Comparison of ENCODE assay signal across 8 mouse cellular contexts in genomic region chr10:29362197-29362900, GRCm38 (mm10). TPM values are rescaled to one million over a fixed set of nuclear protein-coding genes. Genes with fewer than 3 reads are reported as not detected.
A peak's percentile ranks its signal among the peaks of the same experiment; 100 is the strongest.
DNase-seq lines count a peak whose midpoint lies in the region; ATAC-seq and TF ChIP-seq lines count a peak whose summit lies in the region.

Gene Rnf146 (minus strand): TSS chr10:29362442.

- no peak for TF ChIP-seq CTCF in cortical plate, adult 2 months (IDR thresholded peaks at IDR 0.05; ENCODE audit: extremely low read depth, insufficient read depth, low read length)

- H3K4me3 ChIP-seq in lung, embryonic 16.5 days (ENCODE audit: low read length), result peak within 1 kb of the TSS; percentile 91
- peak within 1 kb of the TSS; percentile 75 for H3K4me3 ChIP-seq in cortical plate, adult 2 months (ENCODE audit: insufficient read depth, low read length)
- H3K4me3 ChIP-seq in heart, embryonic 14.5 days (ENCODE audit: control insufficient read depth in 1 of 2, insufficient read depth in 1 of 2, low read depth in 1 of 2, low read length in 2 of 2), result peak within 1 kb of the TSS; percentile 92 to 98

- H3K9me3 ChIP-seq in lung, embryonic 16.5 days (ENCODE audit: control insufficient read depth, low read length), result no peaks in the 10 kb centered on the region
- H3K9me3 ChIP-seq in heart, embryonic 14.5 days (ENCODE audit: control insufficient read depth, low read length), result no peaks in the 10 kb centered on the region

- peak within 1 kb of the TSS; percentile 76 for H3K4me2 ChIP-seq in lung, embryonic 16.5 days (ENCODE audit: low read depth, low read length)
- peak within 1 kb of the TSS; percentile 75 for H3K4me2 ChIP-seq in heart, embryonic 14.5 days (ENCODE audit: low read length)

- no peak; the same call in 1 of the 2 replicates for ATAC-seq in lung, embryonic 16.5 days (ENCODE audit: low read depth)
- no peak for ATAC-seq in heart, embryonic 14.5 days (ENCODE audit: insufficient number of reproducible peaks, insufficient read depth, low FRiP score, low read depth)
- ATAC-seq in monocyte, adult 5-6 weeks (replicated peaks; ENCODE audit: insufficient number of reproducible peaks, low FRiP score, low TSS enrichment, poor library complexity, severe bottlenecking), result no peak; the same call in 1 of the 2 replicates

- 4% methylated on average over 15 of the region's 15 CpGs for WGBS in lung, embryonic 16.5 days
- WGBS in heart, embryonic 14.5 days, result 7% methylated on average over 15 of the region's 15 CpGs

- DNase-seq in lung, postnatal 4 days, result no peak
- DNase-seq in left cerebral cortex, postnatal 36 days (ENCODE audit: low spot score in 2 of 2), result no peak
- no peak for DNase-seq in yolk sac, embryonic 10.5 days (ENCODE audit: low spot score)
- DNase-seq in cerebellum, adult 9-10 months, result no peak

- intact Hi-C loops in left cerebral cortex, postnatal 36 days (cut with DNase I), result loop anchor here (5.0 to 10.0 kb wide), 4 partner anchors 50 to 1182 kb away; partner anchors contain the start of genes Echdc1 and Rspo3

- H3K27me3 ChIP-seq in lung, embryonic 16.5 days (ENCODE audit: control insufficient read depth, insufficient read depth, low read depth, low read length), result no peaks in the 10 kb centered on the region
- H3K27me3 ChIP-seq in heart, embryonic 14.5 days (ENCODE audit: control insufficient read depth, insufficient read depth, low read length), result no peaks in the 10 kb centered on the region

- H3K36me3 ChIP-seq in lung, embryonic 16.5 days (ENCODE audit: control insufficient read depth, insufficient read depth, low read length), result no peaks in the 10 kb centered on the region
- H3K36me3 ChIP-seq in heart, embryonic 14.5 days (ENCODE audit: control insufficient read depth, insufficient read depth, low read length), result no peaks in the 10 kb centered on the region

- TF ChIP-seq POLR2A in cortical plate, adult 2 months (IDR thresholded peaks at IDR 0.05; ENCODE audit: extremely low read depth, insufficient read depth, low read length), result peak; percentile 81

- H3K27ac ChIP-seq in lung, embryonic 16.5 days (ENCODE audit: low read length), result peak within 1 kb of the TSS; percentile 98
- H3K27ac ChIP-seq in cortical plate, adult 2 months (ENCODE audit: insufficient read depth, low read length), result peak within 1 kb of the TSS; percentile 83
- H3K27ac ChIP-seq in heart, embryonic 14.5 days (replicated peaks in 1 of 2; ENCODE audit: control insufficient read depth in 1 of 2, insufficient read depth in 1 of 2, low read depth in 2 of 2, low read length in 2 of 2), result peak within 1 kb of the TSS; percentile 96 to 99

- peaks cover 10% of the 10 kb centered on the region for H3K4me1 ChIP-seq in lung, embryonic 16.5 days (replicated peaks; ENCODE audit: control insufficient read depth, insufficient read depth, low read length)
- H3K4me1 ChIP-seq in cortical plate, adult 2 months (ENCODE audit: control insufficient read depth, insufficient read depth, low read length), result peaks cover 3% of the 10 kb centered on the region
- H3K4me1 ChIP-seq in heart, embryonic 14.5 days (ENCODE audit: control insufficient read depth in 2 of 2, insufficient read depth in 2 of 2, low read length in 2 of 2), result peaks cover 0 to 22% of the 10 kb centered on the region in 2 experiments; a peak in 2 of 4 replicates

- peak within 1 kb of the TSS; percentile 98 for H3K9ac ChIP-seq in lung, embryonic 16.5 days (ENCODE audit: low read length)
- peak within 1 kb of the TSS; percentile 98 for H3K9ac ChIP-seq in heart, embryonic 14.5 days (ENCODE audit: low read length)

RNA-seq across cellular contexts. Expression of gene Rnf146, which starts in this region (rescaled TPM):
- 52.5 and 53.3 TPM in 2 replicates for polyA plus RNA-seq in lung, embryonic 16.5 days (2015; fragmentation: Nextera tagmentation; extraction: Ambion mirVana)
- 89.2 and 91.0 TPM in 2 replicates for polyA plus RNA-seq in cortical plate, adult 2 months (2012; rRNA removed)
- polyA plus RNA-seq in heart, embryonic 14.5 days (2014; fragmentation: Nextera tagmentation; extraction: Ambion mirVana), result 31.4 and 39.7 TPM in 2 replicates
- total RNA-seq in left cerebral cortex, postnatal 36 days (2021), result 10 to 100 TPM; 83.1 to 89.6 TPM
- 99.8 to 109 TPM (median 101 TPM) in 3 replicates for total RNA-seq in monocyte, adult 5-6 weeks (2017)
